Mouse (Mus musculus) kidney, adult 2 months (tissue): ENCODE measurements around the gene Snrpa1.

Experiments
- CTCF ChIP-seq: fragments of 200-500 bp; conservative IDR thresholded peaks from 2 replicates; pipeline ENCODE4 v1.5.1; 2011; ENCODE audit warnings: low read depth, mild to moderate bottlenecking, control low read depth, low read length, moderate library complexity, mixed read lengths; ENCODE audit not compliant: insufficient read depth, insufficient read length
- POLR2A ChIP-seq: fragments of 200-500 bp; IDR thresholded peaks from one replicate; pipeline ENCODE4 v1.6.1; 2011; ENCODE audit warnings: low read depth, low read length, control low read depth

GRCm38 (mm10) chr7:66040026-66040814, 18.6 kb upstream of the Snrpa1 start:
- TF ChIP-seq CTCF (no peak), POLR2A (no peak)
